Mouse (Mus musculus) C2C12 (cell line): ENCODE results near the gene Baiap3. TPM values are rescaled to one million over a fixed set of nuclear protein-coding genes. Genes with fewer than 3 reads are reported as not detected.
A peak's percentile ranks its signal among the peaks of the same experiment; 100 is the strongest.

Source experiments
- H3K27me3 ChIP-seq: one replicate; pipeline ENCODE4 v1.6.1; 2011; ENCODE audit not compliant: control insufficient read depth, insufficient read depth, insufficient read length
- H3K36me3 ChIP-seq: one replicate; pipeline ENCODE4 v1.6.1; 2011; ENCODE audit not compliant: control insufficient read depth, insufficient read depth
- H3K4me3 ChIP-seq: one replicate; pipeline ENCODE4 v1.5.1; 2011; ENCODE audit warnings: mild to moderate bottlenecking, control low read depth; ENCODE audit not compliant: poor library complexity, insufficient read depth, severe bottlenecking
- H3K79me2 ChIP-seq: one replicate; pipeline ENCODE4 v1.6.1; 2011; ENCODE audit not compliant: control insufficient read depth, insufficient read depth
- H3K79me3 ChIP-seq: one replicate; pipeline ENCODE4 v1.6.1; 2011; ENCODE audit warnings: low read depth, control low read depth
- H3ac ChIP-seq: one replicate; pipeline ENCODE3; 2011; ENCODE audit warnings: low read depth; ENCODE audit not compliant: control insufficient read depth, insufficient read length
- CEBPB ChIP-seq: IDR thresholded peaks from one replicate; pipeline ENCODE4 v1.6.1; 2011; ENCODE audit warnings: low read depth, mild to moderate bottlenecking, control low read depth, moderate library complexity
- CTCF ChIP-seq: IDR thresholded peaks from one replicate; pipeline ENCODE4 v1.5.1; 2011; ENCODE audit not compliant: control insufficient read depth, insufficient read depth, insufficient read length
- FOSL1 ChIP-seq: IDR thresholded peaks from one replicate; pipeline ENCODE4 v1.8.0; 2011; ENCODE audit warnings: mild to moderate bottlenecking, low read length; ENCODE audit not compliant: poor library complexity, insufficient read depth, severe bottlenecking
- MAX ChIP-seq: IDR thresholded peaks from one replicate; pipeline ENCODE4 v1.6.1; 2011; ENCODE audit warnings: mild to moderate bottlenecking, control low read depth
- MYOD1 ChIP-seq: IDR thresholded peaks from one replicate; pipeline ENCODE4 v1.6.1; 2011; ENCODE audit warnings: low read depth; ENCODE audit not compliant: control insufficient read depth, insufficient read length
- MYOG ChIP-seq: IDR thresholded peaks from one replicate; pipeline ENCODE4 v1.6.1; 2011; ENCODE audit not compliant: control insufficient read depth, insufficient read length; ENCODE audit errors: extremely low read depth
- USF1 ChIP-seq: IDR thresholded peaks from one replicate; pipeline ENCODE4 v1.6.1; 2011; ENCODE audit warnings: low read depth, mild to moderate bottlenecking, control low read depth, moderate library complexity
- polyA plus RNA-seq: library from polyadenylated mRNA; unstranded; fragments of >200 nt; fragmentation: generic; extraction: Trizol; gene quantifications from one replicate; pipeline ENCODE4 v1.2.1, GENCODE M21; 2012; ENCODE audit warnings: missing spikeins

The Baiap3 gene
- polyA plus RNA-seq, 1 experiment, result 0.16 TPM

- H3K4me3 ChIP-seq, result no peak overlapping the region
- H3K79me2 ChIP-seq, result no peaks in the 10 kb centered on the region
- TF ChIP-seq MYOG, result no peak
- peak; percentile 60 for TF ChIP-seq CTCF
- TF ChIP-seq MAX, result no peak
- no peak for TF ChIP-seq USF1
Observed at GRCm38 (mm10) chr17:25285033-25285432, 28.9 kb upstream of the Baiap3 start.

GRCm38 (mm10) chr17:25282133-25282532 lies 26.0 kb upstream of the Baiap3 start:
- Histone ChIP-seq H3K79me2 (no peaks in the 10 kb centered on the region), H3K79me3 (no peaks in the 10 kb centered on the region), H3K4me3 (no peak overlapping the region), H3K27me3 (peaks cover 14% of the 10 kb centered on the region), H3ac (no peak overlapping the region), H3K36me3 (no peaks in the 10 kb centered on the region)
- TF ChIP-seq CTCF (no peak), MAX (no peak), MYOG (no peak), FOSL1 (no peak), CEBPB (no peak), MYOD1 (no peak), USF1 (no peak)

More at GRCm38 (mm10) chr17:25285033-25285432, 28.9 kb upstream of the Baiap3 start:
- no peak overlapping the region for H3ac ChIP-seq
- H3K36me3 ChIP-seq, result no peaks in the 10 kb centered on the region
- H3K27me3 ChIP-seq, result no peaks in the 10 kb centered on the region
- no peaks in the 10 kb centered on the region for H3K79me3 ChIP-seq

- H3ac ChIP-seq, result no peak overlapping the region
- no peak overlapping the region for H3K4me3 ChIP-seq
- peaks cover 23% of the 10 kb centered on the region for H3K27me3 ChIP-seq
- TF ChIP-seq CEBPB (no peak), MYOD1 (no peak), MAX (no peak), FOSL1 (no peak), MYOG (no peak), USF1 (no peak), CTCF (no peak)
- H3K36me3 ChIP-seq, result peaks cover 9% of the 10 kb centered on the region
- peaks cover 24% of the 10 kb centered on the region for H3K79me2 ChIP-seq
- H3K79me3 ChIP-seq, result peaks cover 23% of the 10 kb centered on the region
Observed at GRCm38 (mm10) chr17:25275833-25276232, 19.7 kb upstream of the Baiap3 start.

DNA sequence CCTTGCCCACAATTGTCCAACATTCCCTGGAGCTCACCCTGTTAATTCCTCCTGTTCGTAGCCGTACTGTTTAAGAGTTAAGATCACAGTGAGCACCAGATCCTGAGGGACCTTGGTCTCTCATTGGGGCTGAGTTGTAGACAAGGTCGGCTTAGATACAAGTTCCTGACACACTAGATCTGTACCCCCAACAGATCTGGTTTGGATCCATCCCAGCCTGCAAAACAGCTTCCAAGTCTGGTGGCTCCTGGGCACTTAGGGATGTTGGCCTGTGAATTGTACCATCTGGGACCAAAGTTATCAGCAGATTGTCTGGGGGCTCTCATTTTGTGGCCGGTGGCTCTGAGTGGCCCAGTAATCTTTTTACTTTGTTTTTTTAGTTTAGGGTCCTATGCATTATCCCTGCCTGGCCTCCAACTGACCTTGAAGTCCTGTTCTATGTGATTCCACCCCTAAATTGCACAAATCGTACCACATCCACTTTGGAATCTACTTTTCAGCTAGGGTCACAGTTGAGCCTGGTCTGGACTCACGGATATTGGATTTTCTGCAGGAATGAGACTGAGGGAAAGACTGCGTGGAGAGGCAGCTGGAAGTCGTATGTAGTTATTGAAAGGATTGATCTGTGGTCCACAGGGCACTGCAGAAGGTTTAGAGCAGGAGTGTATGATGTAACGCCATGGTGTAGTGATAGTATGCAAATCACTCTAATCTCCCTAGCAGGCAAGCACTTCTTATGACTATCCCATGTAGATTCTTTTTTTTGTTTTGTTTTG lies 18.6 kb upstream of the Baiap3 start, which contains the start of gene Ube2i:
Gene Ube2i (minus strand): TSS at position 52 of the 776 bp plus-strand sequence.
- peaks cover 19% of the 10 kb centered on the region for H3K36me3 ChIP-seq
- peak within 1 kb of the TSS; percentile 98 for H3ac ChIP-seq
- TF ChIP-seq CTCF, result no peak
- peaks cover 21% of the 10 kb centered on the region for H3K27me3 ChIP-seq
- H3K79me3 ChIP-seq, result peaks cover 33% of the 10 kb centered on the region
- H3K4me3 ChIP-seq, result peak within 1 kb of the TSS; percentile 99
- H3K79me2 ChIP-seq, result peaks cover 35% of the 10 kb centered on the region

DNA sequence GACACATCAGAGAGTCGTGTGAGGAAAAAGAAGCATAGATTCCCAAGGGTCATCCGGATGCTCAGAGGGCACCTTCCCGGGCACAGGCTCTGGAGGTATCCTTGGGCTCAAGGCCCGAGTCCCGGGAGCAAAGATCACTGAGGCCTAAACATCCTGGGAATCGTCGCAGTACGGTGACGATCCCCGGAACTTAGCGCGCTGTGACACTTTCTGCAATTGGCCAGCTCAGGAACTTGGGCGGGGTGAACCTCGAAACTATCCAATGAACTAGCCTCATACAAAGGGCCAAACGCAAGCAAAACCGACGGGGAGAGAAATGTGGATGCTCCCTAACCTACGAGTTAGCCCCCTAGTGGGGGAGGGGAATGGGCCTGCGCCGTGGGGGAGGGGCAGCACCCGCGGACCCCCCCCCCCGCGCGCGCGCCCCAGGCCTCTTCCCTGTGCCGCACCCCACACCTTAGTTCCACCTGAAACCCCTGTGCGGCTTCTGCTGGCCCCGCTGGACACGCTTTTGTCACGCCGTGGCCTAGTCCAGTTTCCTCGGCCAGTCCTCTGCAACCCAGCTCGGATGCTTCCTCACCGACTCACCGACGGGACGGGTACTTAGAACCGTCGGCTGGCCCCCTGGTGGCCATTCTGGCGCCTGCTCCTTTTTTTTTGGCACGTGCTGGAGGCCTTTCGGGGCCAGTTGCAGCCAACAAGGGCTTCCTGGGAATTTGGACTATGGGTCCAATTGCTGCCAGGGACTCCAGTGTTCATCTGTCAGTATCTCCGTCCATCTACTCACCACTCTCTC lies 17.7 kb upstream of the Baiap3 start:
- Histone ChIP-seq H3K4me3 (peak overlapping the region; percentile 99), H3K36me3 (peaks cover 28% of the 10 kb centered on the region), H3K79me3 (peaks cover 42% of the 10 kb centered on the region), H3K27me3 (peaks cover 16% of the 10 kb centered on the region), H3K79me2 (peaks cover 43% of the 10 kb centered on the region), H3ac (peak overlapping the region; percentile 98)
- TF ChIP-seq MYOD1 (no peak), CTCF (no peak), MYOG (no peak), FOSL1 (no peak), CEBPB (no peak), USF1 (peak; percentile 59), MAX (peak; percentile 76)
